Mouse (Mus musculus): ENCODE results near the gene Olfr153. TPM values are rescaled to one million over a fixed set of nuclear protein-coding genes. Genes with fewer than 3 reads are reported as not detected.

The Olfr153 gene
- polyA plus RNA-seq (2017; shearing (Covaris generic)): not detected

GRCm38 (mm10) chr2:87531496-87531895 lies at the start of gene Olfr153:
Gene Olfr153, plus strand, starts transcription at chr2:87531796.

DNA sequence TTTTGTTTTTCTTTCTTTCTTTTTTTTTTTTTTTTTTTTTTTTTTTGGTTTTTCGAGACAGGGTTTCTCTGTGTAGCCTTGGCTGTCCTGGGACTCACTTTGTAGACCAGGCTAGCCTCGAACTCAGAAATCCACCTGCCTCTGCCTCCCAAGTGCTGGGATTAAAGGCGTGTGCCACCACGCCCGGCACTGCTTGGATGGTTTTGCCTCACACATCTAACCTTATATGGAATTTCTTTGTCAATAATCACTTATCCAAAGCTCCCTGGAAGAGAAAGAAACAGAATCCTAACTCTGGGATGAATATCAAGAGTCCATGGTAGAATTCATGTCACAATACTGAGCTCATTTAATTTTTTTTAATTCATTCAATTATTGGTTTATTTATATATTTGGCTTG lies 34.6 kb upstream of the Olfr153 start, which contains the start of gene Pramel7:
Gene Pramel7, minus strand, starts transcription at position 101 of the 400 bp plus-strand sequence.

GRCm38 (mm10) chr2:87506265-87506664 lies 25.3 kb upstream of the Olfr153 start, which contains the start of gene Pramel6:
Gene Pramel6, plus strand, starts transcription at chr2:87506565.

GRCm38 (mm10) chr2:87545442-87545841 lies 13.8 kb downstream of the Olfr153 start, which contains the start of gene Olfr1128:
Gene Olfr1128, minus strand, starts transcription at chr2:87545542.

DNA sequence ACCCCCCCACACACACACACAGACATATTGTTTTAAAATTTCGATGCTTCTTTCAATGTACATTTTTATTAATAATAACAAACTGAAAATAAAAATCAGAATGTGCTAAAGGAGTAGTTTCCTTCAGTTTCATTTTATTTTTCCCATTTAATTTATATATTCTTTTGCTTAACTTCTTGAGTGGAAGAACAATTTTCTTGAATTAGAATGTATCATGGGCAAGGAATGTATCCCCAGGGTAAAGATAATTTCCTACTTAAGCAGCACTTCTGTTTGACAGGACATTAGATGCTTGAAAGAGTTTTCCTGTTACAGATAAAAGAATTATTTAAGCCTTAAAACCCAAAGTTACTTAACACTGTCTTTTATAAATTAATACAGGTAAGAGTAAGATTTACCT lies 42.0 kb downstream of the Olfr153 start, which contains the start of gene Olfr1129:
Gene Olfr1129, plus strand, starts transcription at position 301 of the 400 bp plus-strand sequence.

Other genes with a start within 250 kb of the Olfr153 start
- gene Olfr1118, start 224.2 kb upstream of the Olfr153 start, polyA plus RNA-seq (2017; shearing (Covaris generic)): not detected
- gene Olfr1120, start 177.0 kb upstream of the Olfr153 start, polyA plus RNA-seq (2017; shearing (Covaris generic)): not detected
- gene Olfr1121, start 161.9 kb upstream of the Olfr153 start, polyA plus RNA-seq (2017; shearing (Covaris generic)): not detected
- gene Olfr1122, start 145.9 kb upstream of the Olfr153 start, polyA plus RNA-seq (2017; shearing (Covaris generic)): 0.07 TPM
- not detected for gene Olfr1123, start 115.2 kb upstream of the Olfr153 start, polyA plus RNA-seq (2017; shearing (Covaris generic))
- 0.30 TPM for gene Olfr1124, start 101.5 kb upstream of the Olfr153 start, polyA plus RNA-seq (2017; shearing (Covaris generic))
- not detected for gene Olfr1126, start 77.8 kb upstream of the Olfr153 start, polyA plus RNA-seq (2017; shearing (Covaris generic))
- gene Pramel7, start 34.7 kb upstream of the Olfr153 start, polyA plus RNA-seq (2017; shearing (Covaris generic)): not detected
- not detected for gene Pramel6, start 25.2 kb upstream of the Olfr153 start, polyA plus RNA-seq (2017; shearing (Covaris generic))
- gene Olfr1128, start 13.7 kb downstream of the Olfr153 start, polyA plus RNA-seq (2017; shearing (Covaris generic)): 0.41 TPM
- not detected for gene Olfr1129, start 42.1 kb downstream of the Olfr153 start, polyA plus RNA-seq (2017; shearing (Covaris generic))
- not detected for gene Olfr1130, start 74.4 kb downstream of the Olfr153 start, polyA plus RNA-seq (2017; shearing (Covaris generic))
- not detected for gene Olfr1131, start 95.3 kb downstream of the Olfr153 start, polyA plus RNA-seq (2017; shearing (Covaris generic))
- not detected for gene Olfr1132, start 105.7 kb downstream of the Olfr153 start, polyA plus RNA-seq (2017; shearing (Covaris generic))
- gene Olfr1133, start 115.6 kb downstream of the Olfr153 start, polyA plus RNA-seq (2017; shearing (Covaris generic)): not detected
- gene Olfr1134, start 126.7 kb downstream of the Olfr153 start, polyA plus RNA-seq (2017; shearing (Covaris generic)): not detected
- gene Olfr1135, start 141.9 kb downstream of the Olfr153 start, polyA plus RNA-seq (2017; shearing (Covaris generic)): not detected
- not detected for gene Olfr1136, start 162.2 kb downstream of the Olfr153 start, polyA plus RNA-seq (2017; shearing (Covaris generic))
- gene Olfr1137, start 181.4 kb downstream of the Olfr153 start, polyA plus RNA-seq (2017; shearing (Covaris generic)): not detected
- 0.41 TPM for gene Olfr1138, start 208.2 kb downstream of the Olfr153 start, polyA plus RNA-seq (2017; shearing (Covaris generic))
- not detected for gene Olfr1140, start 212.0 kb downstream of the Olfr153 start, polyA plus RNA-seq (2017; shearing (Covaris generic))
- not detected for gene Olfr1141, start 222.2 kb downstream of the Olfr153 start, polyA plus RNA-seq (2017; shearing (Covaris generic))
- gene Olfr152, start 247.7 kb downstream of the Olfr153 start, polyA plus RNA-seq (2017; shearing (Covaris generic)): not detected